Mouse (Mus musculus): Measurements from ENCODE around the gene Odf3l1.

DNA sequence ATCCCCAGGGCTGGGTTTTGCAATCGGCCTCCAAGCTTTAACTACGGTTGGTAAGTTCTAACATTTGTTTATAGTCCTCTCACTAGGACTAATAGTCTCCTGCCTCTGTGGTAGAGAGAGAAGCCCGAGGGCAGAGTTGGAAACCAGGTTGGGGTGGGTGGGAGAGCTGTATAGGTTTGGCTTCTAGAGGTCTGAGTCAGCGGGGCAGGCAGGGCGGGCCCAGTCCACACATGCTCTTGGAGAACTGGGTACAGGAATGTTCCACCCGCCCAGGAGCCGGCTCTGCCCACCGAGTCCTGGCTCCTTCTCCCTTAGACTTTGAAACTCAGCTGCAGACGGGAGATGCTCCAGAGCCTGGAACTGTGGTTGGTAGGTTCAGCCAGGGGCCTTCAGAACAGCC, 49.5 kb upstream of the Odf3l1 start:
- no peak for TF ChIP-seq GATA1 (IDR thresholded peaks at IDR 0.05; ENCODE audit: low read length)
- no peak for TF ChIP-seq TAL1 (IDR thresholded peaks at IDR 0.05; ENCODE audit: low read length)

Data from erythroblast, embryonic 14.5 days (primary cell).